Mouse (Mus musculus) embryonic fibroblast, embryonic 13.5 days (primary cell): ENCODE measurements at regions not wholly inside any gene's neighbourhood (a gene's known extent, or its start where the extent isn't known, plus 50 kb on each side); places are given as distances from the start of the nearest gene placed in this dataset.

Experiments used
- H3K27ac ChIP-seq: 2 replicates; pipeline ENCODE4 v1.5.1; 2012; ENCODE audit warnings: low read length, control low read depth, inconsistent platforms; ENCODE audit not compliant: insufficient read depth
- H3K4me1 ChIP-seq: 2 replicates; pipeline ENCODE4 v1.6.1; 2011; ENCODE audit warnings: low read length; ENCODE audit not compliant: control insufficient read depth, insufficient read depth
- H3K4me3 ChIP-seq: 2 replicates; pipeline ENCODE4 v1.5.1; 2011; ENCODE audit warnings: mild to moderate bottlenecking, control low read depth, low read length; ENCODE audit not compliant: insufficient read depth
- CTCF ChIP-seq: IDR thresholded peaks from 2 replicates; pipeline ENCODE4 v1.5.1; 2011; ENCODE audit warnings: mild to moderate bottlenecking, control low read depth, low read length, moderate library complexity, borderline replicate concordance; ENCODE audit not compliant: insufficient read depth
- POLR2A ChIP-seq: IDR thresholded peaks from 2 replicates; pipeline ENCODE4 v1.6.1; 2011; ENCODE audit warnings: low read depth, mild to moderate bottlenecking, control low read depth, low read length, moderate library complexity

DNA sequence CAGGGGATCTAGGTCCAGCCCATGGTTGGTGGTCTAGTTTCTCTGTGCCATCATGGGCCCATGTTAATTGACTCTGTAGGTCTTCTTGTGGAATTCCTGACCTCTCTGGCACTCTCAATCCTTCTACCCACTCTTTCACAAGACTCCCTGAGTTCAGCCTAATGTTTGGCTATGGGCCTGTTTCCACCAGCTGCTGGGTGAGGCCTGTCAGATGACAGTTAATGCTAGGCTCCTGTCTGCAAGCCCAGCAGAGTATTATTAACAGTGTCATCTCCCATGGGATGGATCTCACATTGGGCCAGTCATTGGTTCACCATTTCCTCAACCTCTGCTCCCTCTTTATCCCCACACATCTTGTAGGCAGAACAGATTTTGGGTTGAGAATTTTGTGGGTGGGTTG lies 271.5 kb upstream of the Gm21798 start:
- Histone ChIP-seq H3K4me1 (peaks cover 15% of the 10 kb centered on the region), H3K27ac (no peak overlapping the region), H3K4me3 (no peak overlapping the region)
- TF ChIP-seq CTCF (no peak), POLR2A (no peak)

GRCm38 (mm10) chr15:64557540-64557939 lies 260.0 kb upstream of the Gm21798 start:
- Histone ChIP-seq H3K4me1 (no peaks in the 10 kb centered on the region), H3K27ac (peak overlapping the region; percentile 92), H3K4me3 (no peak overlapping the region)
- no peak for TF ChIP-seq POLR2A
- TF ChIP-seq CTCF: no peak

DNA sequence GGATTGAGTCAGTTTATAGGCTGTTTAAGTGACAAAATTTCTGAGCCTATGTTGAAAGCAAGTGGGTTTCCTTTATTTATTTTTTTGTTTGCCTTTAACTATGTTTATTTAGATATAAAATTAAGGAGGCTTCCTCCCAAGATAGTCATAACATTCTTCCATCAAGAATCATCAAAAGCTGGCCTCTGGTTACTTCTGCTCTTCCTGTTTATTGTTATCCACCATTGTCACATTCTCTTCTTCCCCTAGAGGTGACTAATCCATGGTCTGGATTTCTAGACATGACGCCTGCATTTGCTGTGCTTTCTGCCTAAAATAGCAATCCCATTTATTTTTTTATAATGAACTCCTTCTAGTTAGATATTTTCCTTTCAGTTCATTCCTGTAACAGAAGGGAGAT lies 259.3 kb upstream of the Gm21798 start:
- Histone ChIP-seq H3K4me3 (no peak overlapping the region), H3K4me1 (no peaks in the 10 kb centered on the region), H3K27ac (peak overlapping the region; percentile 92)
- no peak for TF ChIP-seq CTCF
- TF ChIP-seq POLR2A: no peak

DNA sequence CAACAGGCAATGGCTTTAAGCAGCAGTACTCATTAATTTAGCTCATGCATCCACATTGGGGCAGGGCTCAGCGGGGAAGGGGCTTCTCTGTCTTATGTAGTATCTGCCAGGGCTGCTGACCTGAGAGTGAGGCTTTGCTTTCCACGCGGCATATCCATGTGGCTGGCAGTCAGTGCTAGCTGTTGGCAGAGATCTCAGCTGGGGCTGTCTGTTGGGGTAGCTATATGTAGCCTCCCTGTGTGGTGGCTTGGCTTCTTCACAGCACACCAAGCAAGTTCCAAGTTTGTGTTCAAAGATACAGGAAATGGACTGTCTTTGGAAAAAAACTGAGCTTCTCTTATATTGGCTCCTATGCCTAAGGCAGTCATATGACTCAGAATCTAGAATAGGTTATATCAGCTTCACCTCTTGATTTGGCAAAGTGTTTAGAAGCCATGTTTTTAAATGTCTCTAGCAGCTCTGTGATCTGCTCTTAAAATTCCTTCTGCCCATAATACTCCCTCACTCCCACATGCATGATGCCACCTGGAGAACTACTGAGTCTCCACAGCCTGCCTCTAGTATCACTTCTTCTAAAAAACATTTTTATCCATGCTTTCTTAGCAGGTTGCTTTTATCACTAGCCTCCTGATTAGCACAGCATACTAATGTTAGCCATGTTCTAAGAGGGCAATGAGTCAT lies 254.9 kb upstream of the Gm21798 start:
- TF ChIP-seq POLR2A (no peak), CTCF (no peak)

DNA sequence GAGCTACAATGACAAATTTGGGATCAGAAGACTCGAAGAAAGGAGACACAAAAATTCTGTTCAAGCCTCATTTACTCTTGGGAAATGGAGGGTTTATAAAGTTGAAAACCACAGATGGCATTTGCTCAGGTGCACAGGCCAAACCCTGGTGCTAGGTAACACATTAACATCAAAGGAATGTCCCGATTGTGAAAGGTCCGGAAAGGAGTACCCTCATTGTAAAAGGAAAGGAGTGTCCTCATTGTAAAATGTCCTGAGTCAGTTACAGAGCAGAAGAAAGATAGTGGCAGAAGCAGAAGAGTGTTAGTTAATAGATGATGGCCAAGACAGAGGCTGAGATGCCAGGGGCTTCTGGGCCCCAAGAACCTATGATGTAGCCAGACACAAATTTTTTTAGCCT lies 252.8 kb upstream of the Gm21798 start:
- TF ChIP-seq CTCF (no peak), POLR2A (no peak)

More for the DNA sequence above, 254.9 kb upstream of the Gm21798 start:
- Histone ChIP-seq H3K27ac (no peak overlapping the region), H3K4me3 (no peak overlapping the region), H3K4me1 (no peaks in the 10 kb centered on the region)

DNA sequence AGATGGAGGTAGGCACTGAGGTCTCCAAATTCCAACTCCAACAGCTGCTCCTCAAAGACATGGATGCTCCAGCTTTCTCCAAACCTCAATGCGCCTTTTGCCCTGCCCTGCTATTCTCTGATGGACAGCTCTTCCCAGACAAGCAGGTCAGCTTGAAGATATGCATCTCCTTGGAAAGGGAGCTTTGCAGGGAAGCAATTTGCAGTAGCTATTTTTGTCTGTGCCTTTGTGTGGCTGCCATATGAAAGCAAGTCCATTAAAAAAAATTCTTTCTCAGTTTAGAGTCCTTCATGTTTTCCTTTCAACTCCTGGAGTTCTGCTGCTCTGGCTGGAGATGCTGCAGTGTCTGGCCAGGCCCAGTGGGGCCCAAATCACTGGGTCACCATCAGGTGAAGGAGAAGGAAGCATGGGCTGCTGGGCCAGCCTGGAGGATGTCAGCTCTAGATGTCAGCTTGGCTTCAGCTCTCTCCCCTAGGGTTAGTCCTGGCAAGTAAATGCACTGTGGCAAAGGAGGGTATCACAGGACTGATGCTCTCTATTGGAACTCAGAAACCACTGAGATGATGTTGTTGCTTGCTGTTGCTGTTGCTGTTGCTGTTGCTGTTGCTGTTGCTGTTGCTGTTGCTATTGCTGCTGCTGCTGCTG lies 240.5 kb upstream of the Gm21798 start:
- no peak for TF ChIP-seq CTCF
- no peak for TF ChIP-seq POLR2A
- H3K4me1 ChIP-seq: no peaks in the 10 kb centered on the region
- no peak overlapping the region for H3K4me3 ChIP-seq
- no peak overlapping the region for H3K27ac ChIP-seq

More for the DNA sequence above, 252.8 kb upstream of the Gm21798 start:
- Histone ChIP-seq H3K4me3 (no peak overlapping the region), H3K4me1 (no peaks in the 10 kb centered on the region), H3K27ac (no peak overlapping the region)

DNA sequence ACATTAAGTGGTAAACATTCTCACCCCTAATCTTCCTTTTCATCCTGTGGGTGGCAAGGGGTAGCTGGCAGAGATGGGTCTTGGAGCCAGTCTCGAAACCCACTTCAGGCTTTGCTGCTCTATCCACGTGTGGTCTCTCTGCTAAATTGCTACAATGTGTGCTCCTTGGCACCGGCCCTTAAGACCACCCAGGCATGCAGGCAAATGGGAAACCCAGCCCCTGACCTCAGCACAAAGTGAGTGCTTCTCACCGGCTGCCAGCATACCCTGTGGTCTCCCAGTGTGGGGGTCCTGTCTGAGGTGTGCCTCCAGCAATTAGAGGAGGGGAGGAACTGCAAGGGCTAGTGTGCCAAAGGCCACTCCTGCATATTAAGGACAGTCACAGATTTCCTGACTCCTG lies 238.5 kb upstream of the Gm21798 start:
- Histone ChIP-seq H3K4me3 (no peak overlapping the region), H3K27ac (no peak overlapping the region), H3K4me1 (no peaks in the 10 kb centered on the region)
- TF ChIP-seq POLR2A (no peak), CTCF (no peak)

- Histone ChIP-seq H3K27ac (no peak overlapping the region), H3K4me3 (no peak overlapping the region), H3K4me1 (no peaks in the 10 kb centered on the region)
- TF ChIP-seq CTCF: no peak
- no peak for TF ChIP-seq POLR2A
Measured at GRCm38 (mm10) chr15:64580481-64580880, 237.0 kb upstream of the Gm21798 start.

GRCm38 (mm10) chr15:64581046-64581445 lies 236.4 kb upstream of the Gm21798 start:
- Histone ChIP-seq H3K4me1 (no peaks in the 10 kb centered on the region), H3K4me3 (no peak overlapping the region), H3K27ac (no peak overlapping the region)
- TF ChIP-seq CTCF: no peak
- no peak for TF ChIP-seq POLR2A

DNA sequence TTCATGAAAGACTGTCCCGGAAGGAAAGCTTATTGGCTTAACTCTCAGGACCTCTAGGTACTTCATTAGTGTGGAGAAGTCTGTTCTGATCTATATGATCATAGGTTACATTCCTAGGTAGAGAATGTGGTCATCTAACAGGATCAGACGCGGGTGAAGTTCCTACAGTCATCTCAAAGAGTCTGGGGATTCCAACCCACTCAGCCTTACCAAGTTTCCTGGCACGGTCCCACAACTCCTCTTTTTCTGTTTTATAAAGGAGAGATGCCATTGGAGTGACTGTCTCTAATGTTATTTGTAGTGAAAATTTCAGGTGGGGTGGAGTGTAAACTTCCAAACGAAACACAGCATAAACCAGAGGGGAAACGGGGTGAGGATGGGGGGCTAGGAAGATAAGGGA lies 233.4 kb upstream of the Gm21798 start:
- Histone ChIP-seq H3K4me3 (no peak overlapping the region), H3K27ac (no peak overlapping the region), H3K4me1 (no peaks in the 10 kb centered on the region)
- no peak for TF ChIP-seq CTCF
- no peak for TF ChIP-seq POLR2A

- Histone ChIP-seq H3K27ac (no peak overlapping the region), H3K4me1 (no peaks in the 10 kb centered on the region), H3K4me3 (no peak overlapping the region)
- no peak for TF ChIP-seq CTCF
- no peak for TF ChIP-seq POLR2A
Measured at GRCm38 (mm10) chr15:64586776-64587175, 230.7 kb upstream of the Gm21798 start.
